In the genomic region with DNA sequence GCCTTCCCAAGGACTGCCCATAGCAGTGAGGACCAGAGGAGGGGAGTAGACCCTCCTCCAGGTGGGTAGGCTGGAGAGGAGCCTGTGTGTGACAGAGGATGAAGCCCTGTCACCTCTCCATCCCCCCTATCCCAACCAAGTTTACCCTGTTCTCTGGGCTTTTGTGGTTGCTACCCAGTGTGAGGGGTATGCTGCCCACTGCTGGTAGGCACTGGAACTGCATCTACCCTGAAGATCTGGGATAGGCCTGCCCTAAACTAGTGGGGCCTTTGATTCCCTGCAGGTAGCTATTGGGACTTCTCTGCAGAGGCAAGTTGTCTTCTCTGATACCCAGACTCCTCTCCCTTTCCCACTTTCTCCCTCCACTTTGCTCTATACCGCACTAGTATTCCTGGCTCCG, we compare ENCODE assay signal across 7 mouse cellular contexts. TPM values are rescaled to one million over a fixed set of nuclear protein-coding genes. Genes with fewer than 3 reads are reported as not detected.
DNase-seq lines count a peak whose midpoint lies in the region; ATAC-seq and TF ChIP-seq lines count a peak whose summit lies in the region.

No protein-coding gene starts in this region.

- TF ChIP-seq POLR2A in small intestine, adult 2 months (IDR thresholded peaks at IDR 0.05; ENCODE audit: low read depth, low read length), result no peak

- H3K4me3 ChIP-seq in lung, postnatal 0 days (ENCODE audit: low read depth, low read length), result no peak overlapping the region
- H3K4me3 ChIP-seq in small intestine, adult 2 months (ENCODE audit: low read depth, low read length), result no peak overlapping the region

- WGBS in lung, postnatal 0 days, result 71% methylated on average over 2 of the region's 2 CpGs
- 78% methylated on average over 2 of the region's 2 CpGs for WGBS in small intestine, adult 2 months

- DNase-seq in urinary bladder, adult 18-20 months (ENCODE audit: low spot score in 2 of 2), result peak; percentile 56 to 73
- DNase-seq in urinary bladder, postnatal 10 days (ENCODE audit: low spot score), result no peak
- DNase-seq in cerebellum, adult 18-20 months, result peak; percentile 76 to 82
- peak; percentile 70 to 74 for DNase-seq in frontal cortex, postnatal 36 days (ENCODE audit: low spot score in 2 of 2)
- peak; percentile 88 to 90 for DNase-seq in kidney, postnatal 4 days
- peak; percentile 50 for DNase-seq in lung, postnatal 0 days (ENCODE audit: low spot score)

- H3K27me3 ChIP-seq in lung, postnatal 0 days (replicated peaks; ENCODE audit: insufficient read depth, low read length), result no peaks in the 10 kb centered on the region
- H3K27me3 ChIP-seq in small intestine, adult 2 months (ENCODE audit: control insufficient read depth, insufficient read depth, low read length), result no peaks in the 10 kb centered on the region

- no peak overlapping the region for H3K9ac ChIP-seq in lung, postnatal 0 days (replicated peaks; ENCODE audit: low read depth)

- no peak for TF ChIP-seq EP300 in lung, postnatal 0 days (IDR thresholded peaks at IDR 0.05)

- H3K27ac ChIP-seq in lung, postnatal 0 days (ENCODE audit: low read length), result no peak overlapping the region
- H3K27ac ChIP-seq in small intestine, adult 2 months (ENCODE audit: insufficient read depth, low read depth, low read length), result no peak overlapping the region

- no peak overlapping the region for H3K4me2 ChIP-seq in lung, postnatal 0 days (replicated peaks; ENCODE audit: low read depth, low read length)

- no peaks in the 10 kb centered on the region for H3K4me1 ChIP-seq in lung, postnatal 0 days (ENCODE audit: insufficient read depth, low read depth, low read length)
- H3K4me1 ChIP-seq in small intestine, adult 2 months (ENCODE audit: control insufficient read depth, insufficient read depth, insufficient read length, low read length), result no peaks in the 10 kb centered on the region

- H3K9me3 ChIP-seq in lung, postnatal 0 days (ENCODE audit: low read length), result no peaks in the 10 kb centered on the region

- no peaks in the 10 kb centered on the region for H3K36me3 ChIP-seq in lung, postnatal 0 days (ENCODE audit: insufficient read depth, low read length)
- no peaks in the 10 kb centered on the region for H3K36me3 ChIP-seq in small intestine, adult 2 months (ENCODE audit: control insufficient read depth, insufficient read depth, low read length)

- peak; percentile 99 for TF ChIP-seq CTCF in lung, postnatal 0 days (IDR thresholded peaks at IDR 0.05)
- peak; percentile 98; the same call in 1 of the 2 replicates for TF ChIP-seq CTCF in small intestine, adult 2 months (IDR thresholded peaks at IDR 0.05; ENCODE audit: extremely low read depth, insufficient read length, insufficient replicate concordance, low read depth, low read length)

- ATAC-seq in lung, postnatal 0 days, result no peak

RNA-seq across cellular contexts. Expression of a gene that starts 22.6 kb away (rescaled TPM):
- 1.5 and 1.7 TPM in 2 replicates for polyA plus RNA-seq in lung, postnatal 0 days (2015; fragmentation: Nextera tagmentation; extraction: Ambion mirVana)
- polyA plus RNA-seq in small intestine, adult 2 months (2012; rRNA removed), result 153 and 187 TPM in 2 replicates

Comparison
In these comparisons a context has a peak if more than half of its experiments do, and no peak if none do; other contexts are left out.
1. RNA of a gene that starts 22.6 kb away (polyA plus RNA-seq): 153 to 187 TPM in small intestine, adult 2 months; 1.5 to 1.7 TPM in lung, postnatal 0 days; every median in the first group is over 10 times any median in the second.